Mouse (Mus musculus): Measurements from ENCODE around the gene Per2. TPM values are rescaled to one million over a fixed set of nuclear protein-coding genes. Genes with fewer than 3 reads are reported as not detected.

The Per2 gene
- polyA plus RNA-seq, 1 experiment from 2014 or later: 2.4 TPM

Other genes with a start within 250 kb of the Per2 start
- 84.5 and 96.4 TPM in 2 replicates for gene Ube2f, start 209.0 kb downstream of the Per2 start, polyA plus RNA-seq (2016; fragmentation: Nextera tagmentation; extraction: Ambion mirVana)
- gene Scly, start 161.0 kb downstream of the Per2 start, polyA plus RNA-seq (2016; fragmentation: Nextera tagmentation; extraction: Ambion mirVana): 13.4 and 14.1 TPM in 2 replicates
- gene Espnl, start 137.2 kb downstream of the Per2 start, polyA plus RNA-seq (2016; fragmentation: Nextera tagmentation; extraction: Ambion mirVana): not detected in 2 replicates
- 0.09 TPM in 1 of 2 replicates, not detected in the other for gene Klhl30, start 108.3 kb downstream of the Per2 start, polyA plus RNA-seq (2016; fragmentation: Nextera tagmentation; extraction: Ambion mirVana)
- 1.4 and 1.8 TPM in 2 replicates for gene Erfe, start 92.9 kb downstream of the Per2 start, polyA plus RNA-seq (2016; fragmentation: Nextera tagmentation; extraction: Ambion mirVana)
- 185 and 190 TPM in 2 replicates for gene Ilkap, start 60.5 kb downstream of the Per2 start, polyA plus RNA-seq (2016; fragmentation: Nextera tagmentation; extraction: Ambion mirVana)
- 86.2 and 111 TPM in 2 replicates for gene Hes6, start 45.3 kb downstream of the Per2 start, polyA plus RNA-seq (2016; fragmentation: Nextera tagmentation; extraction: Ambion mirVana)
- 12.5 and 12.9 TPM in 2 replicates for gene Traf3ip1, start 35.3 kb upstream of the Per2 start, polyA plus RNA-seq (2016; fragmentation: Nextera tagmentation; extraction: Ambion mirVana)
- gene Asb1, start 81.2 kb upstream of the Per2 start, polyA plus RNA-seq (2016; fragmentation: Nextera tagmentation; extraction: Ambion mirVana): 6.2 and 6.5 TPM in 2 replicates

Measured in limb, embryonic 10.5 days (tissue).